Mouse (Mus musculus) adrenal gland, adult 18-20 months (tissue): ENCODE results near the gene Leng8. TPM values are rescaled to one million over a fixed set of nuclear protein-coding genes. Genes with fewer than 3 reads are reported as not detected.
A peak's percentile ranks its signal among the peaks of the same experiment; 100 is the strongest.
"Not testable (repeated sequence)": the region's sequence is repeated elsewhere in the genome, so short reads cannot be mapped to it uniquely, and the experiment has no call there.

Source experiments
- DNase-seq, 2 experiments: peaks; one replicate each; pipeline ENCODE4 v3.0.0; 2021 to 2022; ENCODE audit warnings: low spot score in 2 of 2
- total RNA-seq, 2 experiments: library from RNA; stranded (reverse); gene quantifications; 1 replicate in 1 of 2; 2 replicates in 1 of 2; pipeline ENCODE4 v1.2.3; 2021

Gene Leng8
- total RNA-seq, 2 experiments from 2014 or later: 86.8 to 106 TPM

DNA sequence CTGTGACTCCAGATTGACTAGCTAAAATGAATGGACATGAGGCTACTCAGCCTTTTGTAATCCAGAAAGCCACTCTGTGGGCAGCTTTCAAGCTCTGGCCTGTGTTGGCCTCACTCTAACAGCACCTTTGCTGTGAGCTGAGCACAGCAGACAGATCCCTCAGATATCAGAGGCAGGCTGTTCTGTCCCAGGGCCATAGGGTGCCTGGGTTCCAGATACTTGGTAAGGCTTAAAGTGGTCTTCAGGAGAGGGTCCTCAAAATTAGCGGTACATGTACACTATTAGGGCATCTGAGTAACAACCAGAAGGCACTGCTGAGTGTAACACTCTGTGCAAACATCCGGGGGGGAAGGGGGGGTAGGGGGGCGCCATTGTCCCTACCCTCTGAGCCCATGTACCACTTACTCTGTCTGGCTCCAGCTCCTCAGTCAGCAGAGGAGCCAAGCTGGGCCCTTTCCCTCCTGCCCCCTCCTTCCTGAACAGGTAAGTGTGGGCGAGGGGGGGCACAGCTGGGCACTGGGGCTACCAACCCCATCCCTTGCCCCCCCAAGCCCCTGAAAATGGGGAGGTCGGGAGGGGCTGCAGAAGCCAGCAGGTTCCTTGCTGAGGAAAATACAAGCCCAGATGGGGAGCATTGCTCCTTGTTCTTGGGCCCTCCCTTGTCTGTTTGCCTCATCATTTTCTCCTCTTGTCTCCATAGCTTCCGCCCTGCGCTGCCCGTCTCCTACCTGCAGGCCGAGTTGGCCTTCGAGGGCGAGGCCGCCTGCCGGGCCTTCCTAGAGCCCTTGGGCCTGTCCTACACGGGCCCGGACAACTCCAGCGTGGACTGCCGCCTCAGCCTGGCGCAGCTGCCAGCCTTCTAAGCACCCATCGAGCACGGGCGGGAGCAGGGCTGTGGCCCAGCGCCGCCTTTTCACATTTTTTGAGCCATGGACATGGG, 9.7 kb downstream of the Leng8 start:
- no peak for DNase-seq

DNA sequence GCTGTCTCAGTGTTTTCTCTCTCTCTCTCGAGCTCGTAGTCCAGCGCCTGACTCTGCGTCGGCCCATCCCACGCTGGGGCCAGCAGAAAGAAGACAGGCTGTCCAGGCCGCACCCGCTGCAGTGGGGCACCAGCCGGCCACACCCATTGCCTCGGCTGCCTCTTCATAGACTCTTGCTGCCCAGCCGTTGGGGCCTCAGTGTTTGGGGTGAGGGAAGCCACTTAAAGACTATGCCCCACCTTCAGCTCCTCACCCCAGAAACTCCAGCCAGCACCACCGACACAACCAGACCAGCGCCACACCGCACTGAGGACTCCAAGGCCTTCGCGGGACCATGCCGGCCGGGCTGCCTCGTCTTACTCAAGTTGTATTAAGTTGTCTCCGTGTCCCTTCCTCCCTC, 10.5 kb downstream of the Leng8 start:
- no peak for DNase-seq

DNA sequence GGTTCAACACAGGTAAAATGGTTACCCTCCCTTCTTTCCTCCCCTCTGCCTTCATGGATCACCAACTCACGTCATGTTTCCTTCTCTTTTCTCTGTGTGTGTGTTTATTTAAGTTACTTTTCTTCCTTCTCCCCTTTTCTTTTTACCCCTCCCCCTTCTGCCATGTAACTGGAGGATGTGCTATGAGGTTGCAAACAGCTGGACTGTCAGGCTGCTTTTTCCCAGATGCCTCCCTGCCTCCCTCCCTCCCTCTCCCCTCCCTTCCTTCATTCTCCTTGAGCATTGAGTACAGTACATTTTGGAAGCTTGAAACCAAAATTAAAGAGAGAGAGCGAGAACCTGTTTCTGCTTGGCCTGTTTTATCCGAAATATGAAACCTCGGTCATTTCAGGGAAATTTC, 11.0 kb downstream of the Leng8 start:
- DNase-seq: no peak

DNA sequence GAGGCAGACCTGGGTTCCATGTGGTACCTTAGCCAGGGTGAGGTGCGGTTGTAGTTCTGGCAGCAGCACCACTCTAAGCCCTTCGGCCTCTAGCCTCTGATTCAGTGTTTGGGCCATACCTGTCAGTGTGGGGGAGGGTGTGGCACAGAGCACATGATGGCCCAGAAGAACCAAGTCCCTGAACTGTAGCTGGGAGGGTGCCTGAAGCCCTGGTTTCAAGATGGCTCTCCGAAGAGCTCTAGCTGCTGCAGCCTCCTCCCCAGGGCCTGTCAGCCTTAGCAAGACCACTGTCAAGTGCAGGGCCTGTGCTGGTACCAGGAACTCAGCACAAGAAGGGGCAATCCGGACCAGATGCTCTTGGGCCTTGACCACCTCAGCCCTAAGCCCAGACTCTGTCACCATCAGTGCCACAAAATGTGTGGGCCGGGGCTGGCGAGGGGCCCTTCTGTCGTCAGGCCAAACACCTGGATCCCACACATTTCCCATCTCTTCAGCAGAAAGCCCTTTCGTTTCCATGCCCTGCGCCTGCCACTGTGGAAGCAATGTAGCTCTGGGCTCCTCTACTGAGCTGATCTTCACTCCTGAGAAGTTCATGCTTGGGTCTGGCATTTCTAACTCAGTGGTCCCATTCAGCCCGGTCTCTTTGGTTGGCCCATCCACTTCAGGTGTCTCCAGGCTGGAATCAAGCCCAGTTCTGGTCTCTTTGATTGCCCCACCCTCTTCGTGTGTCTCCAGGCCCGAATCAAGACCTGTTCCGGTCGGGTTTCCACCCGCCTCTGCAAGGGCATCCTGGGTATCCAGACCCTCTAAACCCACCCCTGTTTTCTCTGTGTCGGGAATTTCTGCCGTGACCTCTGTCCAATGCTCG, 11.7 kb downstream of the Leng8 start:
- peak in 1 of 2 experiments; percentile 27 for DNase-seq

DNA sequence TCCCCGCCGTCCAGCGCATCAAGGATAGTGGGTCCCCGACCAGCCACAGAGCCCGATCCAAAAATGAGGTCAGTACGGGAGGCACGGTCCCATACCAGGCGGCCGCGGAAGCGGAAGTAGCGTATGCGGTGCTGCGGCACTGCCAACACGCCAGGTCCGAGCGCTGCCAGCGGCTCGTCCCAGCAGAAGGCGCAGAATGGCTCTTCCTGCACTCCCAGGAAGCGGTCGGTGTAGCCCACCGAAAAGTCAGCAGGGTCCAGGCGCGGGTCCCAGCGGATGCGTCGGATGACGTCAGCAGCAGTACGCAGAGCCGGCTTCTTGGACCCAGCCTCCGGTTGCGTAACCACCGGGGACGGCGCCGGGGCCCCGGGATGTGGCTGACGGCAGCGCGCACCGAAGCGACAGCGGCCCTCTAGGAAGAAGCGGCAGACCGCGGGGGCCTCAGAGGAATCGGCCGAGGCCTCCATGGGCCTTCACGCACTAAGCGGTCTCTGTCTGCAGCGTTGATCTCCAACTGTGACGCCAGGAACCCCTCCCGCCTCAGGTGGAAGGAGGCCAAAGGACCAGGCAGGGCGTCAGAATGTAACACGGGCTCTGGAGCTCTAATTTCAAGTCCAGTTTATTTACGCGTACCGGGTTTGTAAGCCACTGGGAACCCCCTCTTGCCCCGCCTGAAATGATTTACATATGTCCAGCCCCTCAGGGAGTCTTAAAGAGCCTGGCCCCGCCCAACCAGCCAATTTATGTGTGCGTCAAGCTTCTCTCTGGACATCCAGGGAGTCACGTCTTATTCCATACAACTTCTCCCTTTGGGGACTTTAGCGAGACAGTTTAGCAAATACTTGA, 12.6 kb downstream of the Leng8 start:
- DNase-seq: peak; percentile 80 to 84

DNA sequence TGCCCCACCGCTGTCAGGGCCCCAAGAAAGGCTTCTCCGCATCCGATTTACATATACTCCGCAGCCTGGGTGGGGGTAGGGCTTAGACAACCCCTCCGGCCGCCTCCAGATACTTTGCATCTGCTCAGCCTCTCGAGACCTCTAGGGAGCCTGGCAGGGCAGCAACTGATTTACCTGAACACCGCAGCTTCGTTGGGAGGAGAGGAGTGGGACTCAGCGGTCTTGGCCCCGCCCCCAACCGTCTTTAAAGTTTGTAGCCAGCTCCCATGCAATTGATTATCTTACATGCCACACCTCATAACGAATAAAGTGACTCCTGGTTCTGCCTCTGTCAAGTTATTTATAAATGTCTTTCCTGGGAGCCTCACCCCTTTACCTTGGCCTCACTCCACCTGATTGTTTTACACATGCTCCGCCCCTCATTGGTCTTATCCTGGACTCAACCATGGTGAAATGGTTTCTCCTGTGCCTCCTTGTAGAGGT, 13.3 kb downstream of the Leng8 start, which contains the start of gene Leng9:
Gene Leng9, minus strand, starts transcription at position 316 of the 483 bp plus-strand sequence.
- peak; percentile 44 to 45 for DNase-seq

DNA sequence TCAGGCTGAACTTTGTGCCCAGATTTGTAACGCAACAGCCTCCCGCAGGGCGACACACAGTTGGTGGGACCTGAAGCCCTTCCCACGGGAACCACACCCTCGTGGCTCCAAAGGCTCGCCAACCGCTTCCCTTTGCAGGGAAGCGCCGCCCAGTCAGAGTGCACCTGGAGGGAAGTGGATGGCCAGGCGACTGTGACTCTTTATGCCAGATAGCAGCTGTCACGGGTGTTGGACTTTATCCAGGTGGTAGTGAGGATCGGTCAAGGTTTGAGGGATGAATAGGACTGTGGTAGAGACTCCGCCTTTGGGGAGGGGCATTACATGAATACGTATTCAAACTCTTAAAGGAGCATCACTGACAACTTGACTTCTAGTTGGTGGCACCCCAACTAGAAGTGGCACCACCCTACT, 14.0 kb downstream of the Leng8 start:
- DNase-seq: peak in 1 of 2 experiments; percentile 63

DNA sequence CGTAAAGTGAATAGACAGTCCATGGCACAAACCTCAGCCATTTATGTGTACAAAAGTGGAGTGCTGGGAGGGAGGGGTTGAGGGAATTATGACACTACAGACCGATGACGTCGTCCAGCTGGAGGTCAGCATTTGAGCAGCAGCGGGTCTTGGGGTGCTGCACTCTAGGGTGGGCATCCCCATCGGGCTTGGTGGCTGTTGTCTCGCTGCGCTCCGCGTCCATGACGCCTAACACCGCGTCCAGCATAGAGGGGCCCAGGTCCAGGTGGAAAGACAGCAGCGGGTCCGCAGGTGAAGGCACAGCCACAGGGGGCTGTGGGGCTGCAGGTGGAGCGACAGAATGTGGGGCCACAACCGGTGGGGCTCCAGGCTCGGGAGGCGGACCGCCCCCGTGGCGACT, 14.4 kb downstream of the Leng8 start:
- DNase-seq: peak; percentile 32 to 33

DNA sequence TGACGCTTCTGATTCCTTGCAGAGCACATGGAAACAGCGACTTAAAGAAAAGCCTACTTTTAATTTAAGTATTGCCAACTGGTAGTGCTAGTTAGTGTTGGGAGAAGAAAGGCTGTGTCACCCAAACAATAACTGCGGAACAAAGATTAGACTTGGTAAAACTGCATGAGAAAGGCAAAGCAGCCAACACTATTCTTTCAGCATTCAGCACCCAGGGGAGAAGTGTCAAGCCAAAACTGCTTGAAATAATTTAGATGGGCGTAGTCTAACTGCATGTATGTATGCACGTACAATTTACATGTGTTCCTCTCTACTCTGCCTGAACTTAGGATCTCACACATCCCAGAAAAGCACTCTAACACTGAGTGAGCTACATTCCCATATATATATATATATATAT, 17.5 kb downstream of the Leng8 start:
- DNase-seq: no peak

DNA sequence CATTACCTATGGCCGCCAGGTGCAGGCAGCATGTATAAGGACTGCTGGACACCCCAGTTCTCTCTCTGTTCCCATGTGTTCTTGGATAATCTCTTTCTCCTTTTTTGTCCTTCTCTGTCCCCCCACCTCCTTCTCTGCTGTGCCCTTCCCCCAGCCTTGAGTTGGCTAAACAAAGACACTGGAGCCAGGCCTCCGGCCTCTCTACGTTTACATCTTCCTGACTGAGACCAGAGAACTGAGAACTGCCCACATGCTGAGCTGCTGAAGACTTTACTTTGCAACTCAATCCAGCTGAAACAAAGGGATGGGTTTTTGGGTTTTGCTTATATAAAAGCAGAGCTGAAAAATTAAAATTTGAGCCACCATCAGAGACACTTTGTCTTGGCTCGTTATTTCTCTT, 18.1 kb downstream of the Leng8 start:
- DNase-seq: no peak

DNA sequence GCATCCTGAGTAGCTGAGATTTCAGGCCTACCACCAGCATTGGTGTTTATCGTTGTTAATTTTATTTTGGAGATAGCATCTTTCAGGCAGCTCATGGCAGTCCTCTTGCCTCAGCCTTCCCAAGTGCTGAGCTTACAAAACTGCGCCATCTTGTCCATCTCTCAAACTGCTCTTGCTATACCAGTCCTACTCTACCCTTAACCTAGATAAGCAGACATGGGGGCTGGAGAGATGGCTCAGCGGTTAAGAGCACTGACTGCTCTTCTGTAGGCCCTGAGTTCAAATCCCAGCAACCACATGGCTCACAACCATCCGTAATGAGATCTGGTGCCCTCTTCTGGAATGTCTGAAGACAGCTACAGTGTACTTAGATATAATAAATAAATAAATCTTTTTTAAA, 24.8 kb downstream of the Leng8 start:
- DNase-seq: not testable (repeated sequence)

DNA sequence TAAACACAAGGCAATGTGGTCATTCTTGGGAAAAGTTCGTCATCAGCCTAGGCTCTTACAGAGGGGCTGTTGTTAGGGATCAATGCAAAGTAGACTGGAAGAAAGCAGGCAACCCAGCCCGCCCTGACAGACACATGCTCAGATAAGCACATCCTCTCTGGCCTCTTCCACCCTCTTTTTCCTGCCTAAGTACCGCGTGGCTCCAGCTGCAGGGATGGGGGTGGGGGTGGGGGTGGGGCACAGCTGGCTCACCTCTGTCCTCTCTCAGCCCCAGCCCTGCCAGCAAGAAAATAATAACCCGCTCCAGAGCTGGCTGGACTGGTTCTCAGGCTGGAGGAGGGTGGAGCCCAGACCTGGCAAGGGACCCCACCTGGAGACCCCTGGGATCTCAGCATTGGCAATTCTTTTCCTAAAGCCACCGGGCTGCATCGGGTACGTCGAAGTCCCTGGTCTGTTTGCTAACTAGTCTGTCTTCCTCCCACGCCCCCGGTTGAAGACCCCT, 26.8 kb downstream of the Leng8 start:
- no peak for DNase-seq

DNA sequence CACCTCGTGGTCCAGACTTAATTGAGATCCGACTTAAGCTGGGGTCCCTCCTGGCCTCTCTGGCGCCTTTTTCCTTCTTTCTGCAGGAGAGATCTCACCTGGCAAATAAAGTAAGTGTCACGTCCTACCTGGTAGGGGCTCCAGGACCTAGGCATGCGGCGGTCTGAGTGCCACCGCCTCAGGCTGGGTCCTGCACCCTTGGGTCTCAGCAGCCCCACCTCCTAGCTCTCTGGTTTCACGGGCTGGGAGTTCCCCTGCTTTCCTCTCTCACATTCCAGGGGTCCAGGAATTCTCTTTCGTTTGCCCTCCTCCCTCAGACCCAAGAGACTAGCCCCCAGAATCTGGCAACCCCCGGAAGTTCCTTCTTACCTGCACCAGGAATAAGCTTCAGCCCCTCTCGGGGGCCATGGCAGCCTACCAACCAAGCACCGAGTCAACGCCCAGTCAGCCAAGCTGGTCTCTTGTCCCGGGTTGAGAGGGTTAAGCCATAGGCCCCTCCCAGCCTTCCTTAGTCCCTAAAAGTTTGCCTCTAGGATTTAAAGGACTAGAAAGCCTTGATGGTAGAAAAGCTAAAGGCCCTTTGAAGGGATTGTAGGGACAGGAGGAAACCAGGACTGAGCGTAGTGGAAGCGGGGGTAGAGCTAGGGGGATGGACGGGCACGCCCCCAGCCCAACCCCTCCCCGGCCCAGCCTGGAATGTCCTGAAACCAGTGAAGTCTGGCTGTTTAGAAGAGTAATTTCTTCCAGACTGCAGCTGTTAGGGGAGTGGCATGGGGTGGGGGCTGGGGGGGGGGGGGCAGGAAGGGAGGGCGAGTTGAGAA, 27.5 kb downstream of the Leng8 start, which contains the start of gene Cdc42ep5:
Gene Cdc42ep5, minus strand, starts transcription at position 771 of the 821 bp plus-strand sequence.
- DNase-seq: peak in 1 of 2 experiments; percentile 45

DNA sequence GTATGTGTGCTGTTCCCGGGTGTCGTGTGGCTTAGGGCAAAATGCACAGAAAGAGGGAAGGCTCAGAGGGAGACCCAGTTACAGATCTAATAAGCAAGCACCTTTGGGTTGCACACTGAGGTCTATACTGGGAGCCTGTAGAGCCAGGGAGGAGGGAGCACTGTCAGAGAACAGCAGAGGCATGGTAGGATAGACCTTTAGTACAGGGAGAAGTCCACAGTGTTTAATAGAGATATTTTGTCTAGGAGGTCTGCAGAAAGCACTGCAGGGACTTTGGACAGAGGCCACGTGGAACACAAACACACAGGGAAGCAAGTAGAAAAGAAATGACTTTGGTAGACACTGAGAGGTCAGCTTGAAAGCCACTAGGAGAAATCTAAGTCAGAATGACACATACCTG, 28.4 kb downstream of the Leng8 start:
- no peak for DNase-seq

DNA sequence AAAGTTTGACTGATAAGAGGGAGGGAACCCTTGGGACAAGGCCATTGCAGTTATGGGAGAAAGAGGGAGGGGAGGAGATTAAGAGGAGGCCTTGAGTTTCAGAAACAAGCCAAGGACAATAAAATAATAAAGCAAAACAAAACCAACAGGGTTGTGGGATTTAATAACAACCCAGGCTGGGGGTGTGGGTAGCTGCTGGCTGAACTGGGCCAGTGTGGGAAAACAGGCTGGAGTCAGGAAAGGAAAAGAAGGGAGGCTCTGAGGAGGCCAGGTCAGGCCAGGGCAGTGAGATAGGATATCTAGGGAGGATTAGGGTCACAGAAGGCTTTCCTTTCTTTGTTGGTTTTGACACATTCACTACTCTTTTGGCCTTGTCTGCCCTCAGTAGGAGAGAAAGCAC, 30.3 kb downstream of the Leng8 start:
- DNase-seq: no peak

DNA sequence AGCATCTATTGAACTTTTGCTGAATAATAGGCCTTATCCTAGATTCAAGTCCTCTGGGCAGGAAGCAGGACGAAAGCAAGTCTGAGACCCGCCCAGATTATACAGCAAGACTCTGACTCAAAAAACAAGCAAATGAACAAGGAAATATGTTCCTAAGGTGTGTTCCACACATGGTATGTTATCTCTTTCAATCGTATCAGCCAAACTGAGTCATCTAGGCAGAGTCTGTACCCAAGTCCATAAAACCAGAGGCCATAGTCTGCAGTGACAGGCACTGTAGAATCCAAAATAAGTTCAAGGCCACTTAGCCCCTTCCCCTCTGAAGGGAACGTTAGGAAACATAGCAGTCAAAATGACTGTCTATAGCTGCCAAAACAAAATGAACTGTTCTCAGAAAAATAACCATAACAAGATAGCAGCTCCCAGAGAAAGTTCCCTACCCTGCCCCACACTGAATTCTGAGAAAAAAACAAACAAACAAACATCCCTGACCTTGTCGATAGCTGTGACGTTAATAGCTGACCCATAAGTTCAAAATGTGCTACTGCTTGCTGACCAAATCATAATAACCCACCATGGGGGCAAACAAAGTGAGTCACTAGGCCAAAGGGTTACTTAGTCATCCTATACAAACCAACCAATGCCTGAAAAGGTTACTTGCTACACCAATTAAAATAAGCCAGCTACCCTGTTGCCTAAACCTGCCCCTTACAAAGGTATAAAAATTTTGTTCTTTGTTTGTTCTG, 33.5 kb downstream of the Leng8 start:
- DNase-seq: no peak

DNA sequence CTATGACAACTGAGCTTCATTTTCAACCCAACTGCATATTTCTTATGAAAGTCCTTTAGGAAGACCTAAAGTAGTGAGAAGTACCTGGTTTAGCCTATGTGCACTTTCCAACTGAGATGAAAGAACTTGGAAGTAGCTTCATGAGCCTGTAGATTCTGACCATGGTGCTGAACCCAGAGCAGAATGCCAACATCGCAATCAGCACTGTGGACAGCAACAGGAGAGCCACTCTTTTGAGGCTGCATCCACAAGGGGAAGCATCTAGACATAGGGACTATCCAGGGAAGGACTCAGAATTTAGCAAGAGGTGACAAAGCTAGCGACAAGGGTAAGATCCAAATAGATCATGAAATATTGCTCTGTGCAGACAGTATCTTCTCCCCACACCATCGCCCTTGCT, 41.6 kb downstream of the Leng8 start:
- no peak for DNase-seq
